Mouse (Mus musculus): Measurements from ENCODE around the gene Med26. TPM values are rescaled to one million over a fixed set of nuclear protein-coding genes. Genes with fewer than 3 reads are reported as not detected.

The Med26 gene
- polyA plus RNA-seq, 3 experiments from 2014 or later: 2.6 to 4.9 (median 4.1) TPM

GRCm38 (mm10) chr8:72485456-72486199 is 62.4 kb downstream of the Med26 start:
- ATAC-seq: no peak

GRCm38 (mm10) chr8:72474826-72475546 is 73.1 kb downstream of the Med26 start, which contains the start of gene Cherp:
Cherp (minus strand) TSS chr8:72475226.
- peak; percentile 97 for ATAC-seq

- ATAC-seq: no peak
Observed at GRCm38 (mm10) chr8:72470684-72471083, 77.4 kb downstream of the Med26 start.

- no peak for ATAC-seq
Observed at GRCm38 (mm10) chr8:72469984-72470383, 78.1 kb downstream of the Med26 start.

- ATAC-seq: no peak
Observed at GRCm38 (mm10) chr8:72469243-72469642, 78.8 kb downstream of the Med26 start.

- no peak for ATAC-seq
Observed at GRCm38 (mm10) chr8:72464211-72464610, 83.9 kb downstream of the Med26 start.

- ATAC-seq: no peak
Observed at GRCm38 (mm10) chr8:72459881-72460533, 88.1 kb downstream of the Med26 start.

GRCm38 (mm10) chr8:72458457-72458856 is 89.6 kb downstream of the Med26 start:
- ATAC-seq: no peak

- ATAC-seq: no peak
Observed at GRCm38 (mm10) chr8:72457806-72458205, 90.3 kb downstream of the Med26 start.

GRCm38 (mm10) chr8:72455317-72455716 is 92.8 kb downstream of the Med26 start:
- ATAC-seq: no peak

- ATAC-seq: no peak
Observed at GRCm38 (mm10) chr8:72453904-72454303, 94.2 kb downstream of the Med26 start.

GRCm38 (mm10) chr8:72451516-72451915 is 96.6 kb downstream of the Med26 start:
- ATAC-seq: no peak

GRCm38 (mm10) chr8:72445071-72445470 is 103.0 kb downstream of the Med26 start:
- ATAC-seq: no peak

Other genes with a start within 250 kb of the Med26 start
- gene Gm10282, start 243.0 kb downstream of the Med26 start, polyA plus RNA-seq (2017; shearing (Covaris generic)): 100 to 1,000 TPM in 1 of 3 experiments, 10 to 100 TPM in 2; 20.4 to 115 (median 45.5) TPM
- 10 to 100 TPM; 21.0 to 28.1 (median 24.3) TPM for gene Klf2, start 229.2 kb downstream of the Med26 start, polyA plus RNA-seq (2017; shearing (Covaris generic))
- 10 to 100 TPM; 45.6 to 60.7 (median 51.1) TPM for gene Eps15l1, start 126.8 kb downstream of the Med26 start, polyA plus RNA-seq (2017; shearing (Covaris generic))
- under 1 TPM; 0.20 to 0.59 (median 0.31) TPM for gene Calr3, start 104.4 kb downstream of the Med26 start, polyA plus RNA-seq (2017; shearing (Covaris generic))
- gene 1700030K09Rik, start 104.4 kb downstream of the Med26 start, polyA plus RNA-seq (2017; shearing (Covaris generic)): 1 to 10 TPM; 4.3 to 7.1 (median 6.4) TPM
- gene Cherp, start 73.0 kb downstream of the Med26 start, polyA plus RNA-seq (2017; shearing (Covaris generic)): 10 to 100 TPM; 48.9 to 68.1 (median 66.7) TPM
- 1 to 10 TPM; 6.7 to 8.4 (median 7.7) TPM for gene Slc35e1, start 55.7 kb downstream of the Med26 start, polyA plus RNA-seq (2017; shearing (Covaris generic))
- gene Smim7, start 22.8 kb upstream of the Med26 start, polyA plus RNA-seq (2017; shearing (Covaris generic)): 100 to 1,000 TPM in 1 of 3 experiments, 10 to 100 TPM in 2; 74.5 to 101 (median 82.6) TPM
- 1 to 10 TPM in 1 of 3 experiments, under 1 TPM in 2; 0.88 to 1.5 (median 0.99) TPM for gene Tmem38a, start 23.8 kb upstream of the Med26 start, polyA plus RNA-seq (2017; shearing (Covaris generic))
- gene Nwd1, start 98.4 kb upstream of the Med26 start, polyA plus RNA-seq (2017; shearing (Covaris generic)): under 1 TPM in 1 of 3 experiments, not detected in 2; 0.08 TPM
- gene Sin3b, start 175.0 kb upstream of the Med26 start, polyA plus RNA-seq (2017; shearing (Covaris generic)): 100 to 1,000 TPM in 2 of 3 experiments, 10 to 100 TPM in 1; 87.9 to 109 (median 105) TPM
- 10 to 100 TPM in 1 of 3 experiments, 1 to 10 TPM in 2; 4.1 to 10.6 (median 5.3) TPM for gene F2rl3, start 213.6 kb upstream of the Med26 start, polyA plus RNA-seq (2017; shearing (Covaris generic))